Mouse (Mus musculus) c-Kit-positive CD71-positive TER-119-negative erythroid progenitor cells, embryonic 14.5 days (primary cell): ENCODE data around the gene Ublcp1.

ENCODE experiments used
- DNase-seq: peaks from one replicate; pipeline ENCODE4 v3.0.0-alpha.2; 2013; ENCODE audit warnings: low read depth

The Ublcp1 gene

GRCm38 (mm10) chr11:44417403-44417802 lies 52.9 kb downstream of the Ublcp1 start:
- no peak for DNase-seq

DNA sequence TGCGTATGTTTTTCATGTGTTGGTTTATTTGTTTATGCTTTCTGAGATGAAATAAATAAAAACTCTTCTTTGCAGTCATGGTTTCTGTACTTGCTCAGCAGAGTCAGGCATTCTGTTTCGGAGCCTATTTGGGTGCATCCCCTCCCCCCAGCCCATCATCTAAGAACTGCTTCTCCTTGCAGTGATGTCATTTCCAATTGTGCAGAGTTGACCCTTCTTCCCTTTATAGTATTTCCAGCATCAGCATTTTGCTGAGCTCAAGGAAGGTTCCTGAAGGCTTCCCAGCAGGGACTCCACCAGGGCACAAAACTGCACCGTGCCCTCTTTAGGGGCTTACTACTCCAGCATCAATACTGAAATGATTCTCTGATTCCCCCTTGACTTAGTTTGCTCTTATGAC lies 55.7 kb downstream of the Ublcp1 start:
- no peak for DNase-seq

- no peak for DNase-seq
Measured at GRCm38 (mm10) chr11:44413371-44413770, 56.9 kb downstream of the Ublcp1 start.

DNA sequence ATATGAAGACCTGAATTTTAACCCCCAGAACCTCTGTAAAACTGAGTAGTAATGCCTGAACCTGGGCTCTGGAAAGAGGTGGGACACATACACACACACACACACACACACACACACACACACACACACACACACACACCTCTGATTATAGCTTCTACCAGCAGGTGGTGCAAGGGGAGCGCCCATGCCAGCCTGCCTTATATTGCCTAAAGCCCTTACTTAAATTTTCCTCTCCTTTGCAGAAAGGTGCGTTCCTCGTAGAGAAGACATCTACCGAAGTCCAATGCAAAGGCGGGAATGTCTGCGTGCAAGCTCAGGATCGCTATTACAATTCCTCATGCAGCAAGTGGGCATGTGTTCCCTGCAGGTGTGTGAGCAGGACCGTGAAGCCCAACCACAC lies 58.0 kb downstream of the Ublcp1 start:
- no peak for DNase-seq

DNA sequence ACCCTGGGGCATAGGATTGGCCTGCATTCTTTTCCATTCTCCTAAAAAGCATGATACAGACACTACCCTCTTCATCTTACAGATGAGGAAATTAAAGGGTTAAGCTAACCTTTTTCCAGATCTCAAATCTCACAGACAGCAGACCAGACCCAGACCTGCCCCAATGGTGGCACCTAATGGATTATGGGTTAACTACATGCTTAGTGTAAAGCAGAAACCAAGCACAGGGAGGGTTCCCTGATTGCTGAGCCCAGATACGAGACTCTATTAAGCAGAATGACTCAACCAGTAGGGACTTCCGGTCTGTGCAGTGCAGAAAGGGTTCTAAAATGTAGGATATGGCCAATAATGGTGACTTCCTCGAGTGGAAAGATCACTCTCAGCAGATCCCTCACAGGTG lies 59.9 kb downstream of the Ublcp1 start:
- no peak for DNase-seq

DNA sequence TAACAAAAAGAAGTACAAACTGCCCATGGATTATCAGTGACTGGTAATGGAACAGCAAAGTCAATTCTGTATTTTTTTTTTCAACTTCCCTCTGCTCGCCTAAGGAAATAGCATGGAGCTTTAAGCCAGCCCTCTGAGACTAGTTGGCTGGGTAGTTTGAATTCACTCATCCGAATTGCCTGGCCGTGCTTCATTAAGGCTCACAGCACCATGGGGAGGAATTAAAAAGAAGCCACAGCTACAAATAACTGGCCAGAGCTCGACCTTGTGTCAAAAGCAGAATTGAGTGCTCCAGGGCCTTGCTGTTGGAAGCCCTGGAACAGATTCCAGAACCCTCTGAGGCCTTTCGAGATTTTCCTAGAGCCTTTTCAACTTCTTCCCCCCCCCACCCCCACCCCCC lies 61.7 kb downstream of the Ublcp1 start:
- no peak for DNase-seq

DNA sequence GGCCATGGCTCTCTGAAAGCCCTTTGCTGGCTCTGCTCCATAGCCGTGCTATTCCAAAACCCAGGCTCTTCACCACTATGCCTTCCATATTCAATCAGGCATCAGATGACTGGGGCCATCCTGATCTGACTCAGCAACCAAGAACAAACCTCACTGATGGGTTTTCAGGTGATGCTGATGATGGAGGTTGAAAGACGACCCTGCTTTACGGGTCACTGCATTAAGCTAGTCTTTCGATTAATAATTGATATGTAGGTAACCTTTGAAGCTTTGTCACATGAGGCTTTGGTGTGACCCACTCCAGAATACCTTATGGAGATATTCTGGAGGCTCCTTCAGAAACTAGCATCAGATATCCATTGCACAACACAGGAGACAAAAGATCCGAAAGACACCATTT lies 63.8 kb downstream of the Ublcp1 start:
- no peak for DNase-seq

- no peak for DNase-seq
Measured at GRCm38 (mm10) chr11:44405961-44406360, 64.3 kb downstream of the Ublcp1 start.

GRCm38 (mm10) chr11:44405113-44405512 lies 65.2 kb downstream of the Ublcp1 start:
- no peak for DNase-seq
